Mouse (Mus musculus): Measurements from ENCODE around the gene Rnf157.

DNA sequence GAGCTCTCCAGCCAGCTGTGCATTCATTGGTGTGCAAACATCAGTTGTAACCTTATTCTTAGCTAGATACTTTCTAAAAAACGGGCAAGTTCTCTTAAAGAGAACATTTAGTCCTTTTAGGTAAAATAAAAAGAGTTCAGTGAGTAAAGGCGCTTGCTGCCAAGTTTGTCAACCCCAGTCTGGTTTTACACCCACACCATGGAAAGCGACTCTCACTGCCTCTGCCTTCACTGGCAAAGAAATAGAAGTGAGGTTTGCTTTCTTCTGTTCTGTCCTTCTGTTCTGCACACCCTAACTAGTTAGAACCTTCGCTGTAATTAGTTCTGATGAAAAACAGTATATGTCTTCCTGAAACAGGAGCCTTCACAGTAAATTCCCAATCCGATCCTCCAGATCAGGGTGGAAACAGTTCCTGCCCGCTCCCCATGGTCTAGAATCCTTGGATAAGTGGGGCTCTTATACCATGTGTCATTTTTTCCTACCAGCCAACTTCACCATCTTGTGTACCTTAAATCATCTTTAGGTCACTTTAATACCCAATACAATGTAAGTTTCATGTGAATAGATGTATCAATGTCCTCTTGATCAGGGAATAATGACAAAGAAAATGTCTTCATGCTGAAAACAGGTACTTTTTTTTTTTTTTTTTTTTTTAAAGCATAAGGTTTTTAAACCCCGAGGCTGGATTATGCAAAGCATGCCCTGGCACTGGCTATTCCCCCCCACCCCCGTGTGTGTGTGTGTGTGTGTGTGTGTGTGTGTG, 19.9 kb upstream of the Rnf157 start:
- no peak for TF ChIP-seq CTCF (IDR thresholded peaks at IDR 0.05; ENCODE audit: low read depth)
- TF ChIP-seq EP300 (IDR thresholded peaks at IDR 0.05; ENCODE audit: low read depth) = no peak

Measured in liver, postnatal 0 days (tissue).